Mouse (Mus musculus) megakaryocyte, embryonic 14.5 days (primary cell): Measurements from ENCODE around the gene Tnks2.

ENCODE experiments used
- FLI1 ChIP-seq: IDR thresholded peaks from 2 replicates; pipeline ENCODE4 v1.6.1; 2012; ENCODE audit warnings: low read length, inconsistent platforms, mixed read lengths
- GATA1 ChIP-seq: IDR thresholded peaks from 3 replicates; pipeline ENCODE4 v1.6.1; 2012; ENCODE audit warnings: mixed read lengths, low read length, inconsistent platforms, borderline replicate concordance

GRCm38 (mm10) chr19:36867416-36867815 is 33.4 kb downstream of the Tnks2 start:
- TF ChIP-seq GATA1 (no peak), FLI1 (no peak)
